Mouse (Mus musculus) c-Kit-positive CD71-negative TER-119-negative erythroid progenitor cells, embryonic 14.5 days (primary cell): Measurements from ENCODE around the gene Grin2a.
"Not testable (repeated sequence)": the region's sequence is repeated elsewhere in the genome, so short reads cannot be mapped to it uniquely, and the experiment has no call there.

Experiments
- DNase-seq: peaks from one replicate; pipeline ENCODE4 v3.0.0-alpha.2; 2013; ENCODE audit warnings: low read depth

Grin2a gene

DNA sequence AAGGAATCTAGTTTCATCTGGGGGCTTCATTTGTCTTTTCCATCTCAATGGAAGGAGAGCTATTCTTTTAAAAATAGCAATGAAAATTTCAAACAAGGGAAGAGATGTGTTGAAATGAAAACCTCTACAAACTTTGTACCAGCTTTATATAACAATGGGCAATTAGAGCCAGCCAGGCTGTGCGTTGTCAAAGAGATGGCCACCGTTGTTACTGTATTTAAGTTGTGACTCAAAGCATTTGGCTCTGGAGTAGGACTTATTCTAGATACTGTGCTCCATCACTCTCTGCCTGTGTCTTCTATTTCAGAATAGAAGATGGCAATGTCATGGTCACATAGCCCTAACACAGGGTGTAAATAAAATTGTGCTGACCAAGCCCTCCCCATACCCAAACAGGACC lies 371.0 kb downstream of the Grin2a start:
- no peak for DNase-seq

DNA sequence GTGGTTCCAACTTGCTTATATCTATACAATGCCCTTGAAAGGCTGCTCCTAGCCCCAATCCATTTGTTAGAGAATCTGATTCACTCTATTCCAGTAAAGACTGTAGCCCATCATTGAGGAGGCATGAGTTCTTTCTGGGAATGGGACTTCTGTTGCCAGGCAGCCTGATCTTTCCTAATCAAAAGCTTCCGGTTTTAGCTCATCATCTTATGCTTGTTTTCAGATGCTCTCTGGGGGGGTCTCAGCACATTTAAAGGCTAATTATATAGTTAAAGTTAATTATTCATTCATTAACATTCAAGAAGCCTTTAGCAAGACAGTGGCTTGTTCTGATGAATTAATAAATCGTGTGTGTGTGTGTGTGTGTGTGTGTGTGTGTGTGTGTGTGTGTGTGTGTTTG lies 377.2 kb downstream of the Grin2a start:
- no peak for DNase-seq

DNA sequence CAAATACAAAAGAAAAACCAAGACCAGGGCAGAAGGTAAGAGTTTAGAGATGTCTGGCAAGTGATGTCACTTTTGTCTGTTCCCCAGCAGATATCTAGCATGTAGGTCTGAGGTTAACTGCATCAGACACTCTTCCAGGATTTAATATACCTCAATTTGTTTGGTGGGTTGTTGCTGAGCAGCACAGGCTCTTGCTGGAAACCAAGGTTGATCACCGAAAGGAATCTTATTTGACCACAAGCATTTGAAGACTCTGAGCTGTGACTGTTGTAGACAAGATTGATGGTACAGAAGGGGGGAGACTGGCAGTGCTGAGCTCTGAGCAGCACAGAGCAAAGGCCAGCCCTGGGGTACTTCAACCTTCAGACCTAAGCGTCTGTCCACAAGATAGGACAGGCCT lies 378.1 kb downstream of the Grin2a start:
- no peak for DNase-seq

DNA sequence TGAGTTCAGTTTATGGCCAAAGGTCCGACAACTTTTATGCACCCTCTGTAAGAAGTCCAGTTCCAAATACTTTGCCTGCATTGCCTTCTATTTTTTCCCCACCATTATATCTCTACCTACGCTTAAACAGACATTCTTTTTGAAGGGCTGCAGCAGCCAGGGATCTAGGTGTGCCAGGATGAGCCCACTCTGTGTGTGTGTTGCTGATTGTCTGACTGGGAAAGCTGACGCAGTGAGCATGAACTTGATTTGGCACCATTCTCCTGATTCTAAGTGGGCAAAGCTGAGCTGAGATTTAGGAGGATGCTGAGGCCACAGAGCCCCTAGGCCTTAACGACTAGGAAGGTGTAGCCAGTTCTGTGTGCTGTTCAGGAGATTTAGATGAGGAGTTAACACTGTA lies 378.6 kb downstream of the Grin2a start:
- DNase-seq = no peak

DNA sequence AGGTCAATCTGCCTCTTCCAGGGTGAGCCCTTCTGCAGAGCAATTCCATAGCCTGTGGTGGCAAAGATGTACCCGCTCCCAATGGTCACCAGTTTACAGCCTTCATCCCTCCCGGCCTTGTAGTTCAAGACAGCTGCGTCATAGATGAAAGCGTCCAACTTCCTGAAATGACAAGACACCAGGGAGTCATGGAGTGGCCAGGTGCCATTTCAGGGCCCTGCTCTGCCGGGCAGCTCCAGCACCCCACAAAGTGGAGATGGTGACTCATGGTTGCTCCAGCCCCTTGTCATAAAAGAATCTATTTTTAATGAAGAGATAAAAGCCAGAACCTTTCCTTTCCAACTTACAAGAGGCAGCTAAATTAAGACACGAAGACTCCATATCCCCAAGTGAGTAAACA lies 382.8 kb downstream of the Grin2a start:
- not testable (repeated sequence) for DNase-seq

DNA sequence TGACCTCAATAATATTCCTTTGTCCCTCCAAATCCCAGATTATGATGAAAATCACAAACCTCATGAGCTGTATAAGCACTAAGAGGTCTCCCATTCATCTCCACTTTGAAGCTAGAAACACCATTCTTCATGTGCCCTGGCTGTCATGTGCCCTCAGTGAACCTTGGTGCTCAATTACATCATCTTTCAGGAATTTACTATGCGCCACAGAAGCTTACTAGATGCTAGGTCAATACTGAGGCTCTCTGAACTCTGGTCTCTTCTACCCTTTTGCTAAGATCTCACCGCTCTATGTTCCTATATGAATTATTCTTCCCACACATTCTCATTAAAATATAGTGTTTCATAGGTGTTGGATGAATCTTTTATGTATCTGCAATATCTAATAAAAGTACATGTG lies 387.9 kb downstream of the Grin2a start:
- DNase-seq = no peak

DNA sequence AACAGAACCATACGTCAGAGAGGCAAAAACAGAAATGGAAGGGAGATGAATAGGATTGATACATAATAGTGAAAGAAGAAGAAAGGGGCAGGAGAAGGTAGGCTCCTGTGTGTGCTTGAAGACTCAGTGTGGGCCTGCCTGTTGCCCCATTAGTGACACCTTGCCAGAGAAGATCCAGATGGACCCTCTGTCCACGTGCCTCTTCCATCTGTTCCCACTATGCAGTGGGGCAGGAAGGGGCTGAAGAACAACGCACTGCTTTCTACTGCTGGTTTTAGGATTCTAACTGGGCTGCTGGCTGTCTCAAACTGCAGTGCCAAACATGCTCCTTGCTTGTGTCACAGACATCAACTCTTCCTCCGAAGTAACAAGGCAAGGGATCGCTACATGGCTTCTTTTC lies 391.4 kb downstream of the Grin2a start:
- DNase-seq = no peak

DNA sequence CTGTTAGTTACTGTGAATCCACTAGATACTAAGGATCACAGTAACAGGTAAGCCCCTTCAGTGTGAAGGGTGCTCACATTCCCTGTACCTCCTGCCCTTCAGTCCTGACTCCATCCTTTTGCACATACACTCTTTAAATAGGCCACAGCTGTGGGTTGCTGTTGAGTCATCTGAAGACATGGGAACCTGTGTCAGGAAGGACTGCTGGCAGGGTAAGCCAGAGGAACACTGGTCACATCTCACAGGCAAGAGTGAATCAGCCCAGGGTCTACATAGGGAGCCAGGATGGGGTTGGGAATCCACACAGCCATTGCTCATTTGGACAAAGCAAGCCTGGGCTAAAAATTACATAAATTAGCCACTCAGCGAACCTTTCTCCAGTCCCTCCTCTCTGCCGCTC lies 392.8 kb downstream of the Grin2a start:
- no peak for DNase-seq

DNA sequence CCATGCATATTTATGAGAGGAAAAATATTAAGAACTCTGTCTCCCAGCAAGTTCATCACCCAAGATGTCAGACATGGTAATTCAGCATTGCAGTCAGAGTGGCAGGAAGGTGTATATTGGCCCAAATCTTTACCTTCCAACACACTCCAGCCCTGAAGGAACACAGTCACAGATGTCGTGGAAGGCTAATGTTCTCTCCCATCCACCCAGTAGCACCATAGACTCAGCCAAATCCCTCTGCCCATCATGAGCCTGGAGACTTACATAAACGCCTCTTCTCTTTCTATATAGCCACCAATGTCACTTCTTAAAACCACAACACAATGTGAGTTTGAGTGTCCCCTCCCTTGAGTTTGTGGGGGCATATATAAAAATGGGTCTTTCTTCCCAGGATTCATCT lies 406.2 kb downstream of the Grin2a start:
- no peak for DNase-seq

DNA sequence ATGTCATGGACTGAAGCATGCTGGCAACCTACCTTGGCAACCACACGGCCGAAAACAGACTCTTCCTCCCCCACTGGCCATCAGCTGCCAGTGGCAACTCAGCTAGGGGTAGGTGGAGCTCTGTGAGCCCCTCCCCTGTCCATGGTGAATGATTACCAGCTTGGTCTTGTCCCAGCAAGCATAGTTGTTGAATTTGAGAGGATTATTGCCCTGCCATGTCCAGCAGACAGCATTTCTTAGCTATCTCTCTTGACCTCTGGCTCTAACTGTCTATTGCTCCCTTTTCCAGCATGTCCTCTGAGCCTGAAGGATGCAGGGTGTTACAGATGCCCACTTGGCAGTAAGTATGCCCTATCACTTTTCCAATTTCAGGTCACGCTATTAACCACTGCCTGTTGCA lies 406.9 kb downstream of the Grin2a start:
- no peak for DNase-seq

DNA sequence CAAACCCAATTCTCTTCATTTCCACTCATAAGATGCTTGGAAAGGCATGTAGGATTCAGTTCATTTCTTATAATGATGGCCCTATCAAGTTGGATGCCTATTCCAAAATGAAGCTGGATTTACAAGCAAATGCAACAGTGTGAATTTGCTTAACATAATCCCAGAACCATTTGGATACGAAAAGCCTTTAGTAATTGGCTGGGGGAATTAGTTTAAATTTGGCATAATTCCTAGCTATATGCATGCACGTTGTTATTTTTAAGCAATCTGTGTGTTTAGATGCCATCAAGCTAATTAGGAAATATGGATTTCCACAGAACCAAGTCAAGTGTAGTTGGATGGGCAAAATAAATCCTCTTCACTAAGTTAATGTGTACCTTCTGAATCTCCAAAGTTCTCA lies 411.4 kb downstream of the Grin2a start:
- no peak for DNase-seq

DNA sequence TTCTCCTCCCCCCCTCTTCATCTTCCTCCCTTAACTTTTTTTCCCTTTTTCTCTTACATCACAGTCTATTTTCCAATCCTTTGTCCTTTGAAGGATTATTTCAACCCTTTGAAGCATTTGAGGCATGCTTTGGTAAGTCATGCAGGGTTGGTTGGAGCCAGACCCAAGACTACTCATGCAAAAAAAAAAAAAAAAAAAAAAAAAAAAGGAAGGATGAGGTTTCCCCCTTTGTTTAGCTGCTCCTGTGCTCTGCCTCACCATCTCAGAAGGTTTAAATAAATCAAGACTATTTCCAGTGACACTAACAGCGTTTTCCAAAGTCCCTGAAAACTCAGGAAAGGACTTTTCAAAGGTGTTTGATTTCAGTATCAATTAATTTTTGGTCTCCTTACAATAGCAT lies 423.6 kb downstream of the Grin2a start:
- no peak for DNase-seq

DNA sequence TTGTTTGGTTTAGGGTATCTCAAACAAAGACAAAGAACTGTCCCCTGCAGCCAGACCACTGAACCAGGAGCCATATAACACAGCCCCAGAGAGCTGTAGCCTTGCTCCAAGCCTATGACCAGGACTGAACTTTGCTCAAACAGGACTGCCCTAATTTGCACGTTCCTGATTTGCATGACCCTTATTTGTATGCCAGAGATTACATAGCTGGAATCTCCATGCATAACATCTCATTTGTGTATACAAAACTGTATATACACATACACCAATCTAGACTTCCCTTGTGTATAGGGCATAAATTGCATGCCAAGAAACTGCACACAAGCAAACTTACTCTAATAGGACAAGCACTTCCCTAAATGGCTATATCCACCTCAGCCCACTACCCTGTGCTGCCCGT lies 428.1 kb downstream of the Grin2a start:
- DNase-seq = no peak

DNA sequence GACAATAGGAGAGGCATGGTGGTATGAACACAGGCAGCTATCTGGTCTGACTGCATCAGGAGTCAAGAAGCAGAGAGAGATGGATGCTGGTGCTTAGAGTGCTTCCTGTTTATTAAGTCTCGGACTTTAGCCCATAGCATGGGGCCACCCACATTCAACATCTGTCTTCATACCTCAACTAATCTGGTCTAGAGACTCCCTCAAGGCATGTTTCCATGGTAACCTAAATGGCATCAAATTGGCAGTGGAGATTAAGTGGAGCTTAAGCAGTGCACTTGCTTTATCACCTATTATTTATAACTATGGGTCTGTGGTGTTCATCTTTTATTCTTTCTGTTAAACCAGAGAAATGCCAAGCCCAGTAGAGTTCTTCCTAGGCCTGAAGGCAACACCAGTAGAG lies 433.5 kb downstream of the Grin2a start:
- DNase-seq = no peak

DNA sequence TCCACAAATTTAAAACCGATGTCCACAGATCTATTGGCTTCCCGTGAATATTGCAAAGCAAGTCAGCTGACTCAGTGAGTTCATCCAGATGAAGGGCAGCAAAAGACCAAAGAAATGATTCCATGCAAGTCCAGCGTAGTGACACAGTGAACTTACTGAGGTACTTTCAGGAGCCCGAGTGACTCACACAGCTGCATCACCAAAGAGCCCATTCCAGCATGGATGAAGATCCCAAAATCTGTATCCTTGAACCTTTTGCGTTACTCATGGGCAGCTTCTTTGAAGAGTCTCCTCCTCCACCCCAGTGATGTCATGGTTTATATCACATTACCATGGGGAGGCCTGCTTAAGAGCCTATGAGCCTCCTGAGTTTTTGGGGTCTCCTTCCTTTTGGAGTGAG lies 460.2 kb downstream of the Grin2a start:
- DNase-seq = no peak

DNA sequence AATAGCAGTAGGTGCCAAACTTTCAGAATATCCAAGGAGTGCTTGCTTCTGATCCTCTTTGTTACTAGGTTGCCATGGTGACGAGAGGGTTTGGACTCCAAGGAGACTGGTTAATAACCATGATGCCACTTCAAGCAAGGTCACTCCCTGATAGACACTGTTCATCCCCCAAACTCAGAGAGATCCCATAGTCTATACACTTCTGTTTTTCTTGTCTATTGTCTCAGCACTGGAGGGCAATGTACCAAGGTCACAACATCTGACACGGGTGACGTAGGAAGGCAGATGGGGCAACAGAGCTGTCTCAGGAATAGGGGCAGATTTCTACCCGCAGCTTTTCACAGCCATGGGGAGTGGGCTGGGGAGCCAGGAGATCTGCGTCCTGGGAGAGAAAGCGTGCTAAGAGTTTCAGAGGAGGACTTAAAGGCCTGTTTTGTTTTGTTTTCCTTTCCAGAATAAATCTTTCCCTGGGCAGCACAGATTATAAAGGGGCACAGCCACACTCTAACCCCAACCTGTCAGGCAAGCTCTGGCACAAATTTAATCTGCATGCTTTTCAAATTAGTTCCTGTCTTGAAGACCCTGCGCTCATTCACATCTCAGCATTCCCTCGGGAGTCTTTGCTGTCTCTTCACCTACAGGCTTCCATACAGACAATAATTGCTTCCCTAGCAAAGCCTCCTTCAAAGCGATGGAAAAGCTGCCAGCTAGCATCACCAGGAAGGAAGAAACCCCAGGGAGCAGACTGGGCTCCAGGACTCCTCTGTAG lies 461.6 kb downstream of the Grin2a start:
- DNase-seq = no peak

DNA sequence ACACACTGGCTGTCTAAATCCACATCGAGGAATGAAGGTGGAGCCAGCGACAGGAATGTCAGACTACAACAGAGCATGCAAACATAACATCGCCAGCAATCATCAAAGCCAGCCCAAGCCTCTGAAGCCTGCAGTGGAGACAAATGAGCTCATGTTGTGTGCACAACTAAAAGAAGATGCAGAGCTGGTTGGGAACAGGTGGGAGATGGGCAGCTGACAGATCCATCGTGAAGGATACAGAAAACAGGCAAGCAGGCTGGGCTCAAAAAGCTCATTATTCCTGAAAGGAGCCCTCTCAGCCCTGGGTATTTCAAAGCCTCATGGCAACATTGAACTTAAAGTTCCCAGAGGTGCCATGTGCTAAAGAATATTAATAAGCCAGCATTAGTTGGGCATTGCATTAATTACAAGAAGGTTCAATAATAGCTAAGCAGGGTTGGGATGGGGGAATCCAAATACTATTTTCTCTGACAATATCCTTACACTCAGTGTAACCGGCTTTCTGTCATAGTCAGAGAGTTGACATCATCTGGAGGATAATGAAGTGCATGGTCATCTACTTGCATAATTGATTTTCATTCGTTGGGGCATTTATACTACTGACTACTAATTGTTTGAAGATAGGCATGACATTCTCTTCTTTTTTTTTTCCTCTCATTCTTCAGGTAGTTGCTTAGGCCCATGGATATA lies 462.4 kb downstream of the Grin2a start:
- DNase-seq = no peak

DNA sequence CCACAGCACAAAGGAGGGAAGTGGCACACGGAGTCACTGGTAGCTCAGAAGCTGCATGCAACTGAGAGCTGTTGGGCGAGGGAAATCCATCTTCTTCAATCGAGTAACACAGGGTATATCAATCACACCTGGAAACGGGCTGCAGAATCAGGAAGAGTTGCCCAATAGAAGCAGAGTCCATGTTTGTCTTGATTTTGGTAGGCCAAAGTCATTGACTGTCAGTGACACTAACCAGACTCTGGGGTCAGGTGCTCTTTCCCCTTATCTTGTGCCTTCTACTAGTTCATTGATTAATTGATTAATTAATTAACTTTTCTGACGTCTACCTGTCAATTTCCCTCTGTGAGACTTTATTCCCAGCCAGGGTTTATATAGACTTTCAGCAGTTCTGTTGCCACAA lies 468.1 kb downstream of the Grin2a start:
- DNase-seq = no peak

DNA sequence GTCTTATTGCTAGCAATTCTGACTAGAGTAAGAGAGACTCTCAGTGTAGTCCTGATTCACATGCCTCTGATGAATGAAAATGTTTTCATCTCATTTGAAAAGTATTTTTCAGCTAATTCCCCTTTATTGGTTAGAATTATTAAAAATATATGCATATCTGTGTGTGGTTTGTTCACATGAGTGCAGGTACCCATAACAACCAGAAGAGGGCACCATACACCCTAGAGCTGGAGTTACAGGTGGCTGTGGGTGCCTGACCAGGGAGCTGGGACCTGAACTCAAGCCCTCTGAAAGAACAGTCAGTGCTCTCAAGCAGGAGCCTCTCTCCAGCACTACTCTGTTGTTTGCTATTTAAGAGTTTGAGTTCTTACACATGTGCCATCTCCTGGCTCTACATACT lies 472.0 kb downstream of the Grin2a start:
- no peak for DNase-seq
